Mouse (Mus musculus) lung, postnatal 0 days (tissue): ENCODE measurements at regions not wholly inside any gene's neighbourhood (a gene's known extent, or its start where the extent isn't known, plus 50 kb on each side); places are given as distances from the start of the nearest gene placed in this dataset.

Experiments used
- CTCF ChIP-seq: IDR thresholded peaks from 2 replicates; pipeline ENCODE4 v1.5.1; 2016; ENCODE audit warnings: antibody characterized with exemption, mild to moderate bottlenecking
- EP300 ChIP-seq: IDR thresholded peaks from 2 replicates; pipeline ENCODE4 v1.6.1; 2016; ENCODE audit warnings: antibody characterized with exemption, mild to moderate bottlenecking, control low read depth

- peak; percentile 30; the same call in 1 of the 2 replicates for TF ChIP-seq CTCF
- TF ChIP-seq EP300: no peak
Measured at GRCm38 (mm10) chr16:95896126-95896525, 94.6 kb downstream of the Psmg1 start.
